Mouse (Mus musculus) hindbrain, embryonic 13.5 days (tissue): ENCODE data around the gene Phf21a. TPM values are rescaled to one million over a fixed set of nuclear protein-coding genes. Genes with fewer than 3 reads are reported as not detected.

ENCODE experiments used
- ATAC-seq: fragments of 200-750 bp; cut with Nextera tagmentation; 2 replicates; pipeline ENCODE4 v1.8.0; 2017; ENCODE audit warnings: moderate TSS enrichment; ENCODE audit not compliant: low FRiP score
- H3K27ac ChIP-seq: fragments of 300-500 bp; sonication (generic); 2 replicates; pipeline ENCODE4 v1.5.1; 2015; ENCODE audit warnings: inconsistent platforms, mild to moderate bottlenecking, moderate library complexity
- H3K27me3 ChIP-seq: fragments of 300-500 bp; sonication (generic); 2 replicates; pipeline ENCODE4 v1.6.1; 2015; ENCODE audit warnings: mild to moderate bottlenecking, inconsistent platforms
- H3K36me3 ChIP-seq: fragments of 300-500 bp; sonication (generic); 2 replicates; pipeline ENCODE4 v1.6.1; 2015; ENCODE audit warnings: mild to moderate bottlenecking, inconsistent platforms
- H3K4me1 ChIP-seq: fragments of 300-500 bp; sonication (generic); replicated peaks from 2 replicates; pipeline ENCODE4 v1.6.1; 2015; ENCODE audit warnings: inconsistent platforms
- H3K4me2 ChIP-seq: fragments of 300-500 bp; sonication (generic); 2 replicates; pipeline ENCODE4 v1.6.1; 2015; ENCODE audit warnings: inconsistent platforms, mild to moderate bottlenecking, moderate library complexity
- H3K4me3 ChIP-seq: fragments of 300-500 bp; sonication (generic); 2 replicates; pipeline ENCODE4 v1.5.1; 2015; ENCODE audit warnings: mild to moderate bottlenecking, inconsistent platforms
- H3K9ac ChIP-seq: fragments of 300-500 bp; sonication (generic); 2 replicates; pipeline ENCODE4 v1.6.1; 2015; ENCODE audit warnings: mild to moderate bottlenecking, inconsistent platforms
- H3K9me3 ChIP-seq: fragments of 300-500 bp; sonication (generic); 2 replicates; pipeline ENCODE4 v1.6.1; 2016; ENCODE audit warnings: inconsistent platforms
- WGBS: fragments of 180-500 bp; shearing (Covaris S2); methylation state at CpG from one replicate; pipeline ENCODE4 v1.1.7; 2015; 5-methylcytosine and 5-hydroxymethylcytosine counted together
- polyA plus RNA-seq: library from polyadenylated mRNA; unstranded; fragments of >200 nt; fragmentation: Nextera tagmentation; extraction: Ambion mirVana; gene quantifications from 2 replicates; pipeline ENCODE4 v1.2.1, GENCODE M21; 2015

The Phf21a gene
- polyA plus RNA-seq, 1 experiment from 2014 or later, result 38.4 TPM

- Histone ChIP-seq H3K27ac (peak overlapping the region; percentile 23; the same call in 1 of the 2 replicates), H3K4me1 (peaks cover 42% of the 10 kb centered on the region), H3K27me3 (no peaks in the 10 kb centered on the region), H3K4me2 (no peak overlapping the region), H3K36me3 (peaks cover 74% of the 10 kb centered on the region), H3K9me3 (no peaks in the 10 kb centered on the region), H3K9ac (no peak overlapping the region), H3K4me3 (no peak overlapping the region)
- ATAC-seq, result no peak
- 85% methylated on average over 22 of the region's 22 CpGs for WGBS
Measured at GRCm38 (mm10) chr2:92385113-92386051, 292.5 kb downstream of the Phf21a start.

GRCm38 (mm10) chr2:92386821-92387570, 294.1 kb downstream of the Phf21a start:
- no peaks in the 10 kb centered on the region for H3K9me3 ChIP-seq
- peak overlapping the region; percentile 84 for H3K4me3 ChIP-seq
- H3K4me1 ChIP-seq, result peaks cover 53% of the 10 kb centered on the region
- H3K27ac ChIP-seq, result no peak overlapping the region
- peak overlapping the region; percentile 88 for H3K4me2 ChIP-seq
- 93% methylated on average over 30 of the region's 30 CpGs for WGBS
- peaks cover 58% of the 10 kb centered on the region for H3K36me3 ChIP-seq
- H3K9ac ChIP-seq, result peak overlapping the region; percentile 94; the same call in 1 of the 2 replicates
- ATAC-seq, result no peak
- H3K27me3 ChIP-seq, result no peaks in the 10 kb centered on the region

GRCm38 (mm10) chr2:92387646-92388045, 294.7 kb downstream of the Phf21a start:
- peak overlapping the region; percentile 93 for H3K27ac ChIP-seq
- H3K27me3 ChIP-seq, result no peaks in the 10 kb centered on the region
- H3K9ac ChIP-seq, result peak overlapping the region; percentile 94
- peak overlapping the region; percentile 88 for H3K4me2 ChIP-seq
- peak overlapping the region; percentile 84 for H3K4me3 ChIP-seq
- no peaks in the 10 kb centered on the region for H3K9me3 ChIP-seq
- 67% methylated on average over 4 of the region's 4 CpGs for WGBS
- peaks cover 51% of the 10 kb centered on the region for H3K36me3 ChIP-seq
- H3K4me1 ChIP-seq, result peaks cover 60% of the 10 kb centered on the region
- ATAC-seq, result no peak

- WGBS, result 35% methylated on average over 3 of the region's 3 CpGs
- Histone ChIP-seq H3K27me3 (no peaks in the 10 kb centered on the region), H3K36me3 (peaks cover 47% of the 10 kb centered on the region), H3K4me3 (peak overlapping the region; percentile 84), H3K27ac (peak overlapping the region; percentile 93), H3K9me3 (no peaks in the 10 kb centered on the region), H3K4me1 (peaks cover 64% of the 10 kb centered on the region), H3K4me2 (peak overlapping the region; percentile 88), H3K9ac (peak overlapping the region; percentile 94)
- ATAC-seq, result no peak
Measured at GRCm38 (mm10) chr2:92388081-92388517, 295.2 kb downstream of the Phf21a start.

DNA sequence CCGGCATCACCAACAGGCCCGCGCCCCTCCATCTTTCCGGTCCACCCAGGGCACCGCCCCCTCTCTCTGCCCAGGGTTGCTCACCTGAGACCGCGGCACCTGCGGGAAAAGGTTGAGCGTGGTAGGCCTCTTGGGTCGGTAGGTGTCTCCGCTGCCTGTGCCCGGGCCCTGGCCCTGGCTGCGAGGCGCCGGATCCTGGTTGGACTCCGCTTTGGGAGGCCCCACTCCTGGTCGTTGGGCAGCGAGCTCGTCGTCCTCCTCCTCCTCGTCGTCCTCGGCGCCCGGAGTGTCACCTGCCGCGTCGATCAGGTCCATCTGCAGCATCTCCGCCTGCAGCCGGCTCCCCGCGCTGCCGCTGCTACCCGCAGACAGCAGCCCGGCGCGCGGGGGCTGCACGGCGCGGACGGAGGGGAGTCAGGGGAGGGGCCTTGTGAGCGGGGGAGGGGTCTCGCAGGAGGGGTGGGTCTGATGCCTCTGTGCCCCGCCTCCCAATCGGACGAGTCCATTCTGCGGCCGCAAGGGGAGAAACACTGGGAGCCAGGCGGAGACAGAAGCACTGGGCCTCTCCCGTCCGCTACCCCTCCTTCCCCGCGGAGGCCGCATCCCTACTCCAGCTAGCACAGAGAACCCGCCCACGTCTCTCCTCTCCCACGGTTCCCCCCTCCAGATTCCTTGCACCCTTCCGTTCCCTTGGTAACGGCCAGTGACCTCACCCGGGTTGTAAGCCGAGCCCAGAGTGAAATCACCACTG, 296.1 kb downstream of the Phf21a start:
- H3K9me3 ChIP-seq, result no peaks in the 10 kb centered on the region
- peak overlapping the region; percentile 94 for H3K9ac ChIP-seq
- H3K4me3 ChIP-seq, result peak overlapping the region; percentile 84
- under 1% methylated on average over 53 of the region's 62 CpGs for WGBS
- peaks cover 70% of the 10 kb centered on the region for H3K4me1 ChIP-seq
- H3K27me3 ChIP-seq, result no peaks in the 10 kb centered on the region
- H3K27ac ChIP-seq, result peak overlapping the region; percentile 93
- peak overlapping the region; percentile 88 for H3K4me2 ChIP-seq
- ATAC-seq, result peak; percentile 93
- H3K36me3 ChIP-seq, result peaks cover 37% of the 10 kb centered on the region

- Histone ChIP-seq H3K4me2 (peak overlapping the region; percentile 88), H3K9ac (peak overlapping the region; percentile 94)
- WGBS, result 2% methylated on average over 10 of the region's 10 CpGs
Measured at GRCm38 (mm10) chr2:92389645-92390044, 296.7 kb downstream of the Phf21a start.

GRCm38 (mm10) chr2:92390206-92390930, 297.5 kb downstream of the Phf21a start:
- H3K36me3 ChIP-seq, result peaks cover 24% of the 10 kb centered on the region
- H3K4me3 ChIP-seq, result no peak overlapping the region
- WGBS, result 75% methylated on average over 6 of the region's 6 CpGs
- no peaks in the 10 kb centered on the region for H3K9me3 ChIP-seq
- 0 out of 2 replicates have a peak overlapping the region, but pooled peaks have one; percentile 94 for H3K9ac ChIP-seq
- no peak for ATAC-seq
- H3K4me1 ChIP-seq, result peaks cover 70% of the 10 kb centered on the region
- no peaks in the 10 kb centered on the region for H3K27me3 ChIP-seq
- peak overlapping the region; percentile 88 for H3K4me2 ChIP-seq
- peak overlapping the region; percentile 93 for H3K27ac ChIP-seq

More at GRCm38 (mm10) chr2:92389645-92390044, 296.7 kb downstream of the Phf21a start:
- H3K27me3 ChIP-seq, result no peaks in the 10 kb centered on the region
- peak overlapping the region; percentile 93 for H3K27ac ChIP-seq
- ATAC-seq, result no peak; the same call in 1 of the 2 replicates
- no peaks in the 10 kb centered on the region for H3K9me3 ChIP-seq
- H3K4me3 ChIP-seq, result peak overlapping the region; percentile 84
- H3K36me3 ChIP-seq, result peaks cover 31% of the 10 kb centered on the region
- H3K4me1 ChIP-seq, result peaks cover 70% of the 10 kb centered on the region

DNA sequence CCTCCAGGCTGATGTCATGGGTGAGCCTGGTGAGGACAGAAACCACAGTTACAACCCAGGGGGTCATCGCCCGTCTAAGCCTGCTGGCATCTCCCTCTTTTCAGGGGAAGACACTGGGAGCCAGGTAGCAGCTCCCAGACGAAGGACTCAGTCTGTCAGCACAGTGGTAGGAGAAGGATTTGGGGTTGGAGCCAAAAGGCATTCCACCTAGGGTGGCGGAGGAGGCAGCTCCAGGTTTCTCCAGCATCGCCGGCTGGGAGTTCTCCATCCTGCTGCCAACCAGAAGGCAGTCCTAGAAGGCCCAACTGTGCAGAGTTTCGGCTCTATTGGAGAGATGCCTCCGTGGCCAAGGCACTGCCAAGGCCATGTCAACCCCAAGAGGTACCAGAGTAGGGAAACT, 298.2 kb downstream of the Phf21a start:
- peak overlapping the region; percentile 71; the same call in 1 of the 2 replicates for H3K9ac ChIP-seq
- H3K27ac ChIP-seq, result peak overlapping the region; percentile 93
- H3K4me2 ChIP-seq, result peak overlapping the region; percentile 56
- H3K36me3 ChIP-seq, result peaks cover 16% of the 10 kb centered on the region
- peak overlapping the region; percentile 33; the same call in 1 of the 2 replicates for H3K4me3 ChIP-seq
- H3K27me3 ChIP-seq, result no peaks in the 10 kb centered on the region
- ATAC-seq, result no peak
- 88% methylated on average over 8 of the region's 8 CpGs for WGBS
- peaks cover 69% of the 10 kb centered on the region for H3K4me1 ChIP-seq
- no peaks in the 10 kb centered on the region for H3K9me3 ChIP-seq

DNA sequence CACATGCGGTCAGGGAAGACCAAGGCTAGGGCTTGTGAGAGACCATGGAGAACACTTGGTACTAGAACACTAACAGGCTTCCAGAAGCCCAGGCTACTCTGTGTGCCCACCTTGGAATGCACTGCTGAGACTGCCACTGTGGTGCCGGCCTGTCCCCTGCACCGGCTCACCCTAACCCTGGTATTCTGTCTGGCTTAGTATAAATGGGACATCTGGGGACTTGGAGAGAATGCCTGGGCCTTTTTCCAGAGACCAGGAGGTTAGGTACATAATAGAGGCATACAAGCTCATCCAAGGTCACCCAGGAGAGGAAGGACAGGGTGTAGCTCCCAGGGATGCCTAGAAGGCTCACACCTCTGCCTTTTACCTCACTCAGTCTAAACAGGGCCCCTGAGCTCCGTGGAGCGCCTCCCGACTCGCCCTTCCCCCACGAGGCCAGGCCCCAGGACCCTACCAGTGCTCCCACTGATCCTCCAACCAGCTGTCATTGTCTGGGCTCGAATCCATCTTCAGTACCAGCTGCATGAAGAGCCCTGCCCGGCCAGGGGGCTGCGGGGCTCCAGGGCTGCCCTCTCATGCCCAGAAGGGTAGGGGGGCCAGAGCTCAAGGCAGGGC, 298.9 kb downstream of the Phf21a start:
- Histone ChIP-seq H3K9me3 (no peaks in the 10 kb centered on the region), H3K36me3 (peaks cover 10% of the 10 kb centered on the region), H3K4me2 (peak overlapping the region; percentile 56), H3K4me3 (peak overlapping the region; percentile 33), H3K27me3 (no peaks in the 10 kb centered on the region), H3K9ac (peak overlapping the region; percentile 71), H3K4me1 (peaks cover 66% of the 10 kb centered on the region), H3K27ac (peak overlapping the region; percentile 93)
- no peak for ATAC-seq
- whole genome bisulfite sequencing, result 21% methylated on average over 11 of the region's 11 CpGs

DNA sequence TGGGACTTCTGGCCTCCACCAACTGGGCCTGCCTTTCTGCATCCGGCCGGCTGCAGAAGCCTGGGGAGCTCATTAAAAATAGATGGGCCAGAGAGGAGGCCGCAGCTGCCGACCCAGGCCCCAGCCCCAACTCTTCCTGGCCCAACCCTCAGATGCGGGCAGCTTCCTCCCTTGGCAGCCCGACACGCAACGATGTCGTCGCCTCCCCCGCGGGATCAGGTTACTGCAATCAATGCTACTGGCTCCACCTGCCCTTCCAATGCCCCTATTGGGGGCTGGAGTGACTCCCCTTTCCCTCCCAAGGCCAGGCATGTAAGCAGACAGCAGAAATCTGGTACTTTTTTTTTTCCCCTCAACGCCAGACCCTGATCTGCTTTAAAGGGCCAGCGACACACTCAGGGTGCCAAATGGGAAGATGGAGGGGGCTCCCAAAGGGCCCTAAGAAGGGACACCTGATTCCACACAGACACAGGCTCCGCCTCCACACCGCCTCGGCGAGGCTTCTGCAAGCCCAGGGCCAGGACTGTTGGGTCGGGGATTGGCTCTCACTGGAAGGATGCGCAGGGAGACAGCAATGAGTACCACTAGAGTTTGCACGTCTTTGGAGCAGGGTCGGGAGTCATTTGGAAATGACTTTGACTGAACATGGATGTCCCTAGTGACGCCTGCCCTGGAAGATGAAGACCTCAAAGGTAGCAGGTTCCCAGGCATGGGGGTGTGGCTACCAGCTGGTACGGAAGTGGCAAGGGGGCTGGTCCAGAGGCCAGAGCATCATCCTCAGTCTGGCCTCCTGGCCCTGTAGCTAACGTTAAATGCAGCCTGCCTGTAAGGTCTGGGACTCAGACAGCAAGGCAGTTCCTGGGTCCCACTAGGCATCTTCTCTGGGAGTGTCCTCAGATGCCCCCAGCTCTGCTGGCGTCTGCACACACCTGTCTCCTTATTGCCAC, 299.7 kb downstream of the Phf21a start:
- H3K27ac ChIP-seq, result peak overlapping the region; percentile 93
- peak overlapping the region; percentile 71 for H3K9ac ChIP-seq
- peak overlapping the region; percentile 33 for H3K4me3 ChIP-seq
- peaks cover 69% of the 10 kb centered on the region for H3K4me1 ChIP-seq
- H3K4me2 ChIP-seq, result peak overlapping the region; percentile 56
- no peak for ATAC-seq
- peaks cover 2% of the 10 kb centered on the region; the same call in 1 of the 2 replicates for H3K36me3 ChIP-seq
- no peaks in the 10 kb centered on the region for H3K9me3 ChIP-seq
- no peaks in the 10 kb centered on the region for H3K27me3 ChIP-seq
- WGBS, result 5% methylated on average over 26 of the region's 26 CpGs
